Mouse (Mus musculus) NIH3T3 (cell line): ENCODE measurements around the gene Eipr1.
"Not testable (repeated sequence)": the region's sequence is repeated elsewhere in the genome, so short reads cannot be mapped to it uniquely, and the experiment has no call there.

Experiments
- DNase-seq: peaks from one replicate; pipeline ENCODE4 v3.0.0-alpha.2; 2012; ENCODE audit warnings: low read depth

Gene Eipr1

DNA sequence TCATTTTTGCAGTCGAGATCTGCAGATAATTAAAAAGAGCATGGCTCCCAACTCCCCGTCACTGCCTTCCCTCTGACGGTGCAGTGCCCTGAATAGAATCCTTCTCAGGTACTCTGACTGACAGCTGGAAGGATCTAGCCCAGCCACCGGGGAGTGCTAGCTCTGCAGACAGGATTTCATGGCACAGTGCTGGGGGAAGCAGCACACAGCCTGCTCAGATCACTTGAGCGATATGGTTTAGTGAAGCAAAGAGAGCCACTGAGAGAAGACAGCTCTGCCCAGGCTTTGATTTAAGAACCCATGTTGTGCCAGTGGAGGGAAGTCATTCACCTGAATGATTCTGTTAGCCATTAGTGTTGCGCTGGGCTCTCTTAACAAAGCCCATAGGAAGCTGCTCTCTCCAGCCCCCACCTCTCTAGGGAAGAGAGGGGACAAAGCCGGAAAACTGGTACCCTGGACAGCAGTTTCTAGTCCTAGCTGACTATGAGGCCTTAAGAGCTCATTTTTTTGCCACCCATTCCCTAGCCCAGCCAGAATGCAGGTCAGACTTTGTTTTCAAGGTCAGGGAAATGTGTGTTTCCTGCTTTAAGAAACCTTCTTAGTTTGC, 137.6 kb downstream of the Eipr1 start:
- peak; percentile 8 for DNase-seq

DNA sequence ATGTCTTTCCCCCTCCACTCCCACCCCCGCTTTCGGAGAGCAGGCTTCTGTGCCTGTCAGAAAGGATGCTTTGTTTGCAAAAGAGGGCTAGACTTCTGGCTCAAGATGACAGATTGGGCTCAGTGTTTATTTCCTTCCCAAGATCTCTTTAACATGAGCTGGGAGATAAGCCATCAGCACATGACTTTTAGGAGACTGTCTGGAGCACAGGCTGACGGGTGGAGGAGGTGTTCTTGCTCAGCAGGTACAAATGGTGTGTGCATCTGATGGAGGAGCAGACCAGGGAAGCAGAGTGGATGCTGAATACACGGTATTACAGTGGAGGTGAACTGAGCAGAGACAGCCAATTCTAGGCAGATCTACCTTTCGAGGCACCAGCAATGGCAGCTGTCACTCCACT, 139.9 kb downstream of the Eipr1 start:
- DNase-seq = no peak

DNA sequence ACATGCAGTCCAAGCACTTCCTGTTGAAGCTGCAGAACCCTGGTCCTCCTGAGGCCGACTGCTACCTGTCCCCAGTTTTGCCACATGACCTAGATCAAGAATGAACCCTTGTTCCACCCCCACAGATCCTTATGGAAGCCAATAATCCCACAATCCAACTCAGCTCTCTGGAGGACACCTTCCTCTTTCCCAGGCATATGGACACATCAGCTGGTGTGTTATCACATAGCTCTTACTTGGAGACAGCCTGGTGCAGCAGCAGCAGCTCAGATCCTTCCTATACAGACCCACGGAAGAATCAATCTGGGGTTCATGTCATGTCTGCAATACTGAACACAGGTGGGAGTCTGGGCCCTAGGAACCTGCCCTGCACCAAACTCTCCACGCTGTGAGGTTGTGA, 145.0 kb downstream of the Eipr1 start:
- no peak for DNase-seq

DNA sequence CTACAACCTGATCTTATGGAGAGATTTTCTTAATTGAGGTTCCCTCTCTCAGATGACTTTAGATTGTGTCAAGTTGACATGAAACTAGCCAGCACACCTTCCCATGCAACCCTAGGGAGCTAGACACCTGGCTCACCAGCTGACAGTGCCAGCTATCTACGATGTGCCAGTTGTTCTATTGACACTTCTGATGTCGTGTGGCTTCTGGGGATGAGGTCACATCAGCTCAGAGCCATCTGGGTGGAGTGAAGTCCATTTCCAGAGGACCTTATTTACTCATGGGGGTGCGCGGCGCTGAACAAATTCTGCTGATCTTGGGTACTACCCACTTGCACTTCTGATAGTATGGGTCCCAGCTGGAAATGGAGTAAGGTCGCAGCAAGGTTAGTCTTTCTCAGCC, 146.7 kb downstream of the Eipr1 start:
- no peak for DNase-seq

DNA sequence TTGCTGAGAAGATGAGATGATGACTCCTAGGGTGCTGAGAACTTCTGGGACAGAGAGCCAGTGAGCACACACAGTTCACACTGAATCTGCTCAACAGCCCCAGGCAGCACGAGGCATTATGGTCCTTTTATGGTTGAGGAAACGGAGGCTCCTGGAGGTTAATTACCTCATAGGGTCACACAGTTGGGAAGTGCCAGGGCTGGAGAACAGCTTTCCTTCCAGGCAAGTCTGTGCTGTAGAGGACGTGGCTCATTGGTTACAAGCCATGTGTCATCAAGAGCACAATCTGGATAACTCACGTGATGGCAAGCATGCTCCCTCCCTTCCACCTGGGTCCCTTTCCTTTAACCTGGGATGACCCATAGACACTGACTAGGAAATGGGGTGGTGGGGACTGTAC, 148.1 kb downstream of the Eipr1 start:
- no peak for DNase-seq

DNA sequence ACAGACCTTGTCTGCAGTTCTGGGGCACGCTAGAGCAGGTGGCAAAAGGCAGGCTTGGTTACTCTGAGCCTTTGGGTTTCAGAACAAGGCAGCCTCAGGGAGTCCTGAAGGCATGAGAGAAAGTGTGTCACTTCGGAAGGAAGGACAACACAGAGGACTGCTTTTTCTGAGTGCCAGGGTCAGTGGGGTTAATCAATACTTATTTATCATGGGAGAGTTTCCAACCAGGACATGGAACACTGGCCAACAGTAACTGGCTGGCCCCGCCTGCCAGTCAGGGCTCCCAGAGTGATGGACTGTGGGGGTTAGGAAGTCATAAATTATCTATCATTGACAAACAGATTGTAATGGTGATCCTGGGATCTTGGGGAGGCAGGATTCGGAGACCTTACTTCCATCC, 148.7 kb downstream of the Eipr1 start:
- no peak for DNase-seq

DNA sequence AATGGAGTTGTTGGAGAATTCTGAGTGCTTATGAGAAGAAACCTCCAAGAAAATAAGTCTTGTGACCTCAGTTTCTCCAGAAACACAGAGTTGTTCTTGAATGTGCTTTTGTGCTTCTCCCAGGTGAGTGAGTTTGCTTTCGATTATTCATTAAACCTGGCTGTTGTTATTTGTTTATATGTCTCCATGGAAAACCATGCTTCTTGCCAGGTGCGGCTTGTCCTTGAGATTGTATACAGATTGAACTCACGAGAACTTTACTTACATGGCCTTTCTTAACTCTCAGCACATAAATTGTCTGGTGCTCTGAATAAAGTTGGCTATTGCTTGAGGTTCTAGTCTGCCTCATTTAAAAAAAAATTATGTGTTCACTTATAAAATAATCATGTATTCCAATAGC, 150.5 kb downstream of the Eipr1 start:
- no peak for DNase-seq

DNA sequence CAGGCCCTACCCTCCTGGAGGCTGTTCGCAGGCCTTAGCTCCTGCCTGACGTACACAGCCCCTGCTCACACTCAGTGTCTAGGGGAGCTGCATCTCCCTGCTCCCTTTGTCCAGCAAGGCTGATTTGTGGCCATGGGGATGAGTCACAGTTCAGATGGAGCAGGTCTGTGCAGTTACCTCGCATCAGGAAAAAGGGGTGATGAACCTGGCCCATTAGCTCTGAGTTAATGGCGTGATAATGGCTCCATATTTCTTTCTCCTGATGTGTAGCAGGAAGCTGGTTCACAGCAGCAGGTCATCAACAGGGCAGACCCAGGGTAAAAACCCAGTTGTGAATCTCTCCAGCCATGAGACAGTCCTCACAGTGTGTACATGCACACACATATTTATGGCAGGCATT, 151.5 kb downstream of the Eipr1 start:
- no peak for DNase-seq

DNA sequence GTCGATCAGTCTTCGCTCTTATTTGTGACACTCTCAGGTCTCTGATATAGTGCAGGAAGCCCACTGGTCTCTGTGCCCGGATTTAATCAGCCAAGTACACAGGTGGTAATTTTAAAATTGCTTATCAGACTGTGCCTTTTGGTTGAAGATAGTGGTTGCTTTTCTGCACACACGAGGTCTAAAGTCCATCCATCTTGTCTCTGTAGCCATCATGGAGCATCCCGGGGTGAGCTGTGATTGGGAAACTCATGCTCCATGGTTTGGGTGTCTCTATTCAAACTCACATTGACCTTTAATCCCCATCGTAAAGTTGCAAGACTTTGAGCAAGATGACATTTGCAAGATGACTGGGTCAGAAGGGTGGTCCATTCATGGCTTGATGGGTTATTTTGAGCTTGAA, 153.9 kb downstream of the Eipr1 start:
- DNase-seq = no peak

DNA sequence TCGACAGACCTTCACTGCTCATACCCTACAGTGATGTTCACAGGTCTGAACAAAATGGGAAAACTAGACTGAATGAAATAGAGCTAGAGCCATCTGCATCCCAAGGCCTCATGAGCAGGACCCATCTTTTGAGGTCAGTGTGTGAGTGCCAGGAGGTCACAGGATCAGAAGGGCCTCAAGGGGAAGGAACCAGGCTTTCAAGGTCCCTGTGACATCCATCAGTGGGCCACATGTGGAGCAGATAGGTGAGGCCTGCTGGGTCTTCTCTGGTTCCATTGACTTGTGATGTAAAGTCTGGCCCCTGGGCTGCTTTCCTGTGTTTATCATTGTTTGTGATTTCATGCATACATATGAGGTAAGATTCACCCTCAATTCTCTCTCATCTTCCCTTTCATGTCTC, 154.4 kb downstream of the Eipr1 start:
- DNase-seq = no peak

DNA sequence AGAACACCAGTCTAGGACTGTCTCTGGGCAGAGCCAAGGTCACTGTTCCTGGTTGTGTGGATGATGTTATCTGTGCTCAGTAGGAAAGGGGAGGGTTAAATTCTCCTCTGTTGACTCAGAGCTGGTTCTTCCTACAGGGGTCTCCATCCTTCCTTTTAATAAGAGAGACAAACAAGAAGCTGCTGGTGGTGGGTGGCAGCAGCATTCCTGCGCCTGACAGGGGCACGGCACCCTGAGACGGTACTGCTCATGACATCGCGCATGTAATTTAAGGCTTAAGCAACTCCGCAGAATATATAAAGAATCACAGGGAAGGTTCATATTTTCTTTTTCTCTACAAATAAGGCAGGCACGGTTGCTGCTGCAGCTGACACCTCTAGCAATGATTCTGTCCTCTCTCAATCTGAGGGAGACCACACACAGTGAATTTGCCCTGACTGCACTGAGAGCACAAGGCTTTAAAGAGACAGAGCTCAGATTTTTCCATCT, 155.2 kb downstream of the Eipr1 start:
- no peak for DNase-seq

DNA sequence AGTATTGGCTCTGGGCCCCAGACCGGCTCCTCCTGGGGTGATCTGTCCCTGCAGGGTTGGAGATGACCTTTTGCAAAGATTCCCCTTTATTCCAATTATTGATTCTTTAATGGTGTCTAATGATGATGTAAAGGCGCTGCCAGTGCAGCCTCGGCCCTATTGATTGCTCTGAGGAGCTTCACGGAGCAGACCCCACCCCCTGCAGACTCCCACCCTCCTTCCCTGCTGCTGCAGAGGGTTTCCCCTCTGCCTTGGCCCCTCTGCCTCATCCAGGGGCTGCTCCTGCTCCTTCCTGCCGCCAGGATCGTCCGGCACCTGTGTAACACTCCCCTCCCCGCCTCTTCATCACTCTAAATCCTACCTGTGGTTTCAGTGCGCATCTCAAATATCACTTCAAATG, 156.2 kb downstream of the Eipr1 start:
- DNase-seq = no peak

DNA sequence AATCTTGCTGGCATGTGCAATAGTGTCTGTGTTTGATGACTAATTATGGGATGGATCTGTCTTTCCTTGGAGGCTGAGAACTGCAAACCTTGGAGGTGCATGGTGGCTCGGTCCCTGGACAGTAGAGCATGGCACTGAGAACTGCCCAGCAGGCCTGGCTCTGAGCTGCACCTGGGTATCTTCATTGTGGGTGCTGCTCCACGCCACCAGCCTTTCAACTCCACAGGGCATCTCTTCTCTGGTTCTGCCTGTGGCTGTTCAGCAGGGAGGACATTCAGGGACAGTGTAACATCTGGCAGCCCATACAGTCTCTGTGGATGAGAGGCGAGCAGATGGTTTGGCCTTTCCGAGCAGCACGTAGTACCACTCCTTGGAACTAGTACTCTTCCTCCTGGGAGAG, 158.2 kb downstream of the Eipr1 start:
- no peak for DNase-seq

DNA sequence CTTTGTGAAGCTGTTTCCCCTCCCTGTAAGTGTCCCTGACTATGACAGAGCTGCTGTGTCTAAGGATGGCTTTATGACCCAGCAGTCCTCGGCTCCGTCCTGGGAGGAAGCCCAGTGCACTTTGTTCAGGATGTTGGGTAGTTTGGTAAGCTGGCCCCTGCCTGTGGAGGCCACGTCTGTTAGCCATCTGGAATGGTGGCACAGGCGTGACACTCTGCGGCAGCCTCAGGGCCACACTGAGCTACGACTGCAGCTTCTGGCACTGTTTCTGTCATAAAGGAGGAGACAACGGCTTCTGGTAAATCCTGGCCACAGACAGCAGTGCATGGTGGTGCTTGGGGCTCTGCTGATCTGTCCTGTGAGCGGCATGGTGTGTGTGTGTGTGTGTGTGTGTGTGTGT, 159.0 kb downstream of the Eipr1 start:
- DNase-seq = no peak

DNA sequence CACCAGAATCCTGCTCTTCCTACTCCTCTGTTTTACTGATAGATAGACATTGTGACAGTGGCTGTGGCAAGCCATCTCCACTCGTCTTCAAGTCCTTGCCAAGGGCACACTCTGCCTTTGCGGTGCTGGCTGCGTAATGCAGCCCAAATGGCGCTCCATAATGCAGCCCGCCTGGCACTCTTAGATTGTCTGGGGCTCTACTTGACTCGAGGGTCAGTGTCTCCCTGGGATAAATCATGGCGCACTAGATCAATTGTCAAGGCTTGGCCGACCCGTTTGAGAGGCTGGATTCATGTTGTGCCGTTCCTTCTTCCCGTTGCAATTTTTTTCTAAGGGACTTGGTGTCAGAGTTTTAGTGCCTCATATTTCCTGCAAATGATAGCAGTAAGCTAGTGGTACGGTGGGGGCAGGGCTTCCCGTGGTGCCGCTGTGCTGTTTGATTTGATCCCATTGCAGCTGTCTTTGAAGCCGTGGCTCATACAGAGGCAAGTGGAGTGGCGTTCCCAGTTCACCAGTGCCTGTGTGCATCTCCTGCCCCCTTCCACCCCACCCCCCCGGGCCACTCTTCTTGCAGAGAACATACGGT, 160.8 kb downstream of the Eipr1 start:
- DNase-seq = no peak

DNA sequence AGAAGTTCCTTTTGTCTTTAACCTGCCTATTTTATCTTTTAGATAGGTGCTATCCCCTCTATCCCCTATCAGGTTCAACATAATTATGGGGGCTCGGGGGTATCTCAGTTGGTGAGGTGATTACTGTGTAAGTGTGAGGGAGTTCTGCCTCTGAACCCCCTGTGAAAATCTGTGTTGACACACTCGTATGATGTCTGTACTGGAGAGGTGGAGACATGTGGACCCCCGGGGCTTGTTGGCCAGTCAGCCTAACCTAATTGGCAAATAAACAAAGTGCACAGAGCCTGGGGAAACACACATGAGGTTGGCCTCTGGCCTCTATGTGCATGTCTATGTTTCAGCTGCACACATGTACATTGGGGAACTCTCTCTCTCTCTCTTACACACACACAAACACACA, 161.5 kb downstream of the Eipr1 start:
- DNase-seq = no peak

DNA sequence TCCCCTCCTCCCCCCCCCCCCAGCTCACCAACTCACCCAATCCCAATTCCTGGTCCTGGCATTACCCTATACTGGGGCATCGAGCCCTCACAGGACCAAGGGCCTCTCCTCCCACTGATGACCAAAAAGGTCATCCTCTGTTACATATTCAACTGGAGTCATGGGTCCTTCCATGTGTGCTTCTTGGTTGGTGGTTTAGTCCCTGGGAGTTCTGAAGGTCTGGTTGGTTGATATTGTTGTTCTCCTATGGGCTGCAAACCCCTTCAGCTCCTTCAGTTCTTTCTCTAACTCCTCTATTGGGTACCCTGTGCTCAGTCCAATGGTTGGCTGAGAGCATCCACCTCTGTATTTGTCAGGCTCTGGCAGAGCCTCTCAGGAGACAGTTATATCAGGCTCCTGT, 162.5 kb downstream of the Eipr1 start:
- not testable (repeated sequence) for DNase-seq
